Mouse (Mus musculus): ENCODE data around the gene Pigu. TPM values are rescaled to one million over a fixed set of nuclear protein-coding genes. Genes with fewer than 3 reads are reported as not detected.

The Pigu gene
- polyA plus RNA-seq (2021; fragmentation: Nextera tagmentation): 12.1 and 12.5 TPM in 2 replicates
- long read RNA-seq, experiment 1, transcript Pigu-201 (12 exons, 1,636 nt): major isoform, 6 of 7 reads
- long read RNA-seq, experiment 1, partial matches to known transcripts: 0 of 7 reads
- long read RNA-seq, experiment 1, other reads (novel, unspliced or antisense): 1 of 7 reads
- long read RNA-seq, experiment 2, transcript Pigu-201 (12 exons, 1,636 nt): major isoform, 43 of 55 reads
- long read RNA-seq, experiment 2, partial matches to known transcripts: 3 of 55 reads
- long read RNA-seq, experiment 2, other reads (novel, unspliced or antisense): 9 of 55 reads

GRCm38 (mm10) chr2:155356971-155357591 is at the start of gene Pigu:
Pigu (minus strand) TSS chr2:155357430.

GRCm38 (mm10) chr2:155380261-155381059 is 23.2 kb upstream of the Pigu start, which contains the start of gene Trp53inp2:
Trp53inp2 (plus strand) TSS chr2:155381059.

GRCm38 (mm10) chr2:155276195-155276594 is 81.0 kb downstream of the Pigu start, which contains the start of gene Map1lc3a:
Map1lc3a (plus strand) TSS chr2:155276297.

GRCm38 (mm10) chr2:155236362-155236992 is 120.8 kb downstream of the Pigu start, which contains the start of gene Dynlrb1:
Dynlrb1 (plus strand) TSS chr2:155236533.

Small RNA genes lying within 50 kb of the gene (microRNA-seq; reads per million reads assigned to microRNA genes)
- gene Mir695: not detected

Other genes starting within 250 kb of the Pigu start
- gene Itch, start 223.9 kb downstream of the Pigu start, polyA plus RNA-seq (2021; fragmentation: Nextera tagmentation): 14.9 and 19.7 TPM in 2 replicates
- gene Dynlrb1, start 120.9 kb downstream of the Pigu start, polyA plus RNA-seq (2021; fragmentation: Nextera tagmentation): 730 and 774 TPM in 2 replicates
- gene Map1lc3a, start 81.1 kb downstream of the Pigu start, polyA plus RNA-seq (2021; fragmentation: Nextera tagmentation): 789 and 886 TPM in 2 replicates
- gene Trp53inp2, start 23.6 kb upstream of the Pigu start, polyA plus RNA-seq (2021; fragmentation: Nextera tagmentation): 114 and 153 TPM in 2 replicates
- 6.0 and 6.3 TPM in 2 replicates for gene Ncoa6, start 116.5 kb upstream of the Pigu start, polyA plus RNA-seq (2021; fragmentation: Nextera tagmentation)
- gene Acss2, start 160.5 kb upstream of the Pigu start, polyA plus RNA-seq (2021; fragmentation: Nextera tagmentation): 33.6 and 34.2 TPM in 2 replicates
- gene Ggt7, start 160.8 kb upstream of the Pigu start, polyA plus RNA-seq (2021; fragmentation: Nextera tagmentation): 69.8 and 70.5 TPM in 2 replicates
- gene Gss, start 235.4 kb upstream of the Pigu start, polyA plus RNA-seq (2021; fragmentation: Nextera tagmentation): 13.4 and 16.8 TPM in 2 replicates

Data from layer of hippocampus, adult 6 months (tissue).